Mouse (Mus musculus) testis, postnatal 10 days (tissue): ENCODE data around the gene Izumo4.

ENCODE experiments used
- DNase-seq: peaks from one replicate; pipeline ENCODE4 v3.0.0; 2021; ENCODE audit warnings: low spot score

The Izumo4 gene

DNA sequence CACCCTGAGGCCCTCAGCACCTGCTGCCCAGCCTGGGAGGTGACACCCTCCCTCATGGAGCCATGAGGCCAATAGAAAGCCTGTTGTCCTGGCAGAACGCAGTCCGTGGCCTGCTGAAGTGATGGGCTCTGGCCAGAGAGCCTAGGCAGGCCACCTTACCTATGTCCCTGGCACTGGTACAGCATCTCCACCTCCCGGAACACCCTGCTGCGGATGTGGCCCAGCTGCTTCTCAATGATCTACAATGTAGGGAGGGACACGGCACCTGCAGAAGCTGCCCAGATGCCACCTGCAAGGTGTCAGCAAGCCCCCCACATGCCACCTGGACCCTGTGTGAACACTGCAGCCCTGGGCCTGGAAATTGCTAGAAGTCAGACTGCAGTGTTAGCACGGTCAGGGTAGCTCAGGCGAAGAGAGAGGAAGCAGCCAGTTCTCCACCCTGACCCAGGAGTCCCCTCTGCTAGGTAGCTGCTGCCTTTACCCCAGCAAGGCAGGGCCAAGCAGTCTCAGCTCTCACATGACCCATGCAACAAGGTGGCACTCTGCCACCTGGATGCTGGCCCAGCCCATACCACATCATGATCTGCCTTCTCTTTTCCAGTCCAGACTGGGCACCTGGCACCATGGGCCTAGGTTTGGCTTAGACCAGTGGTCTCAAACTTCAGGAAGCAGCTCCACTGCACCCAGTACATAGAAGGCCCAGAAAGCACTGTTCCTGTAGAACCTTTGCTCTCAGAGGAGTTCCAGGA, 32.1 kb upstream of the Izumo4 start:
- DNase-seq, result no peak

DNA sequence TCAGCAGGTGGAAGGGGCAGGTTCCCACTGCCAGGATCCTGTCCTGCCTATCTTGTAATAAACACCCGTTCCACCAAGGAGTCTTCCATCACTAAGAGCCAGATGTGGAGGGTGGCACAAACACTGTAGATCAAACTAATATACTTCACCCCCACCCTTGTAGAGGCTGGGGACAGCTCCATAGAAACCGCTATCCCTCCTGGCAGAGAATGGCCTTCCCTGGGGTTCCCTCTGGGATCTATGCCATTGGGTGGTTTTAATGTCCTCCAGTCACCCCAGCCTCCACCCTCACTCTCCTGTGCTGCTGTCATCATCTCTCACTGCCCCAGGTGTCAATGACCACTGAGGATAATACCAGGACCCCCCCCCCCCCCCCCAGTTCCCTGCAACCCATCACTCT, 31.5 kb upstream of the Izumo4 start:
- no peak for DNase-seq

DNA sequence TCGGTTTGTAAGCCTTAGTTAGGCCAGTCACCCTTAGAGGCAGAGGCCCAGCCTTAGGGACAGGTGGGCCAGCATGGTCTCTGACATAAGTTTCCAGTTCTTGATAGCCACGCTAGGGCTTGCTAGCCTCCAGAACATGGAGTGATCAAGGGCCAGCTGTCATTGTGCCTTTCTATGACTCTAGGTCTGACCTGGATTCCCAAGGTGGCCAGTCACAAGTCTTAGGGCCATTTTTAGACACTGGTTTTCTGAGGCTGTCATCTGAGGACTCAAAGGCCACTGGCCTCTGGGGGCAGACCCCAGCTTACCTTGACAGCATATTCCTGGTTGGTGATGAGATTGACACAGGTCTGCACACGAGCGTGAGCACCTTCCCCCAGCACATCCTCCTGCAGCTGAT, 30.7 kb upstream of the Izumo4 start:
- no peak for DNase-seq

DNA sequence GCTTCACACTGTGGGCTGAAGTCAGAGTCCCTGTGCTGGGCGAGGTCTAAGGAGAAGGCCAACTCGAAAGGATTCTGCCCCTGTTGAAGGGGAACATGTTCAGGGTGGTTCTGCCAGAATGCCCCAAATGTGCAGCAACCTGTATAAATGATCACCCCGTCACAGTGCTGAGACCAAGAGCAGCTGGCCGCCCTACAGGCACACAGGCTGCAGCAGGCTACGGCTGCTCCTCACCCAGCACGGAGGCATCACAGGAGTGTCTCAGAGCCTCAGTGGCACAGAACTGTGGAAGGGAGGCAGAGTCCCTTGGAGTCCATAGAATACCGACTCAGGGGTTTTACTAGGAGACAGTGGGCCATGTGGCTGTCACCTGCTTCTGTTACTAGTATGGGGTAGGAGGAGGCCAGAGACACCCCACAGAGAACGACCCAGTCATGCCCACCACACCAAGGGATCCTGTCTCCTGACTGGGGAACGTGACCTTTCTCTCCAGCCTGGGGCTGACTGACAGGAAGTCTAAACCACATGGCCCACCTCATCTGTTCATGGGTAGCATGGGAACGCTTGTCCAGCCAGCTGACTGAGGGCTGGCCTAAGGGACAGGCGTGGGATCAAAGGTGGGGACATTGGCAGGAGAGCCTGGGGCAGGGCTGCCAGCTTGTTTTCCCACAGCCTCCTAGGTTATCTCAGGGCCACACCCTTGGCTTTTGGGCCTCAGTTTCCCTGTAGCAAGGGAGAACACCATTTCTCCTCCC, 29.9 kb upstream of the Izumo4 start:
- DNase-seq, result no peak

DNA sequence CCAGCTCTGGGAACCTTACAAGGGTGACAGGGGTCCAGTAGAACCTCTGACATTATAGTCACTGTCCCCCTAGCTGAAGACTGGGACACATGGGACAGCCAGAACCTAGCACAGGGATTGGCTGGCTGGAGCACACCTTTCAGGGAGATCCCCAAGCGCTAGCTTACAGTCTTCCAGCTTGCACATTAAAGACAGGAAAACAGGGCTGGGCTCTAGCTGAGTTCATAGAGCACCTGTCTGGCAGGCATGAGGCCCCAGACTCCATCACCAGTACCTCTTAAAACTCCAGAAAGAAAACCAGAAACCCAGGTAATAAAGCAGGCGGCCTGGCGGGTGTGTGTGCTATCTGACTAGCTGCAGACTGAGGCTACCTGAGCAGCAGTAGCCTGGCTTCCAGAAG, 28.3 kb upstream of the Izumo4 start:
- DNase-seq, result no peak

DNA sequence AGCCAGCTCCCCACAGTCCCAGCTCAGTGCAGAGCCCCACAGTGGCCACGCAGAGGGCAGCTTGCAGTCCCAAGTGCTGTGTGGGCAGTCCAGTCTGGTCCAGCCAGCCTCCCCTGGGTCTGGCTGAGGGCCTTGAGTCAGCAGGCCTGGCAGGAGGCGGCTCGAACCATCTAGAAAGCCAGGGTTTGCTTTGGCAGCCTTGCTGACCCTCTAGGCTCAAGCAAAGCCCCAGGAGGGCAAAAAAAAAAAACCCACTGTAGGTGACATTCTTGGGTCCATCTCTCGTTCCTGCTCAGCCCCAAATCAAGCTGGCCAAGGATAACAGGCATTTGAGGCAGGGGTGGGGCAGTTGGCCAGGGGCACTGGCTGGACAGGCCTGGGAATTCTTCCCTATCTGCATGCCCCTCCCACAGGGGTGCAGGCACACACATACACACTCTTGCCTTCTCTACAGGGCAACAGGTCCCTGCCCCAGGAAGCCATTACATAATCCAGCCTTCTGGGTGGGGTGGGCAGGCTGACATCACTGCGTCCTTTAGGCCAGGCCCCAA, 27.7 kb upstream of the Izumo4 start:
- DNase-seq, result no peak

DNA sequence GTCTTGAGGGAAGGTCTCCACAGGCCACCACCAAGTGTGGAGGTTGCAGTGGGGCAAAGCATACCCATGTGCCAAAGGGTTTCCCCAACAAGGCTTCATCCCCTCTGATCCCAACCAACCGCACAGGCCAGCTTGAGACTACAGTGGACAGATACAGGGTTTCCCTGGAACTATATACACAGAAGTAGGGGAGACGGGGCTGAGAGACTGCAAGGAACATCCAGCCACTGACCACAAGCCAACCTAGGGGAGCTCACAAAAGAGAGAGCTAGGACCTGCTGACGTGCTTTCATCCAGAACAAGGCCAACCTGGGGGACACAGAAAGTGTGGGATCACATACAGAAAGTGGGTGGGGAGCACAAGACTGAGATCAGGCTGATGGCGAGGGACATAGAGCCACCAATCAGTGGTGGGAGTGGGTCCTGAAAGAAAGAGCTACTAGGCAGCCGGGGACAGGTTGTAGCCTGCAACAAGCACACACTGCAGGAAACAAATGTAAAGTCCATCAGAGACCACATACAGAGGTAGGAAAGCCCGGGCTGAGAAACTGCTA, 27.1 kb upstream of the Izumo4 start:
- DNase-seq, result no peak

DNA sequence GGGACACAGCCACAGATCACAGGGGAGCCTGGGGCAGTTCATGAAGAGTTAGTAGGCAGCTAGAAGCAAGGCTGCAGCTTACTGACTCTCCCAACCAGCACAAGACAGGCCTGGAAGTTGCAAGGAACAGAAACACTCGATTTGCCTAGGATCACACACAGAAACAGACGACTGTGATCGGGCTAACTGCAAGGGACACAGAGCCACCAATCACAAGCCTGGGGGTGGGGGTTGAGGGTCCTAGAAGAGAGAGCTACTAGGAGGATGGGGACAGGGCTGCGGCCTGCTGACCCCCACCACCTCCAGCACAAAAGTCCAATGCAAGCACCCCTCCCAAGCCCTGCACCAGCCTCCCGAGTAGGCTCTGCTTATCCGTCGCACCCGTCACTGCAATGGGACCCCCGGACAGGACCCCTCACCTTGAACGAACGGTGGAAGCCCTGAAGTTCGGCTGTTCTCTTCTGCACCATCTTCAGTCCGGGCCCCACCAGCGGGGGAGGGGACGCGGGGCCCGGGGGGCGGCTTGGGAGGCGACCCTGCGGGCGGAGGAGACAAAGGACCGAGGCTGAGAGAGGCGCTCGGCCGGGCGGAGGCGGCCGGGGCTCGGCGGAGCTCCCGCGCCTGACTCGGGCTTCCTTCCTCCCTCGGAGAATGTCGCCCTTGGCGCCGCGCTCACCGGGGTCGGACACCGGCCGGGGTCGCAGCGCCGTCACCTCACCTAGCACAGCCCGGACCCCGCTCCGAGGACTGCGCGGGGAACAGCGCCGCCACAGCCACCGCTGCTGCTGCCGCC, 26.4 kb upstream of the Izumo4 start:
- DNase-seq, result no peak

DNA sequence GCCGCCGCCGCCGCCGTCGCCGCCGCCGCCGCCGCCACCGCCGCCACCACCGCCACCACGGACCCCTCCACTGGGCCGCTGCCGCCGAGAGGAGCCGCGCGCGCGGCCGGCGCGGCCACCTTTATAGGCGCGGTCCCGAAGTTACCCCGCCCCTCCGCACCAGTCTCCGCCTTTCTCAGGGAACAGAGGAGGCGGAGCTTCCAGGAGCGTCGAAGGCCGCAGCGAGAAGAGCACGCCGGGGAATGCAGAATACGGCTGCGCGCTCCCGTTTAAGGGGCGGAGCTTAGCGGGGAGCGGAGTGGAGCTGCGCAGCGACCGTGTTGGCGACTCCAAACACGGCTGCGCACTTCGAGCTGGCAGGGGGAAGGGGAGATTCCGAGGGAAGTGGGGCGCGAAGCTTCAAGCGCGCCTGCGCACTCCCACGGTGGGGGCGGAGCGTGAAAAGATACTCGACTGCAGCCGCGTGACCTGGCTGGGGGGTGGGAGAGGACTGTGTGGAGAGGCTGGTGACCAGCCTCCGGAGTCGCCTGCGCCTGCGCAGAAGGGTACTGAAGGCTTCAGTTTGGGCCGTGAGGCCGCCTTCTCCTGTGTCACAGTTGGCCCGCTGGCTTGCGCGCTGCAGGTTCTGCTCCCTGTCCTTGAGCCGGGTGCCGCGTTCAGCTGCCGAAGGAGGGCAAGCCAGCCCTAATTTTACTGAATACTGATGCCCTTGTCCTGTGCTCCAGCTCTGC, 25.6 kb upstream of the Izumo4 start:
- peak; percentile 100 for DNase-seq

DNA sequence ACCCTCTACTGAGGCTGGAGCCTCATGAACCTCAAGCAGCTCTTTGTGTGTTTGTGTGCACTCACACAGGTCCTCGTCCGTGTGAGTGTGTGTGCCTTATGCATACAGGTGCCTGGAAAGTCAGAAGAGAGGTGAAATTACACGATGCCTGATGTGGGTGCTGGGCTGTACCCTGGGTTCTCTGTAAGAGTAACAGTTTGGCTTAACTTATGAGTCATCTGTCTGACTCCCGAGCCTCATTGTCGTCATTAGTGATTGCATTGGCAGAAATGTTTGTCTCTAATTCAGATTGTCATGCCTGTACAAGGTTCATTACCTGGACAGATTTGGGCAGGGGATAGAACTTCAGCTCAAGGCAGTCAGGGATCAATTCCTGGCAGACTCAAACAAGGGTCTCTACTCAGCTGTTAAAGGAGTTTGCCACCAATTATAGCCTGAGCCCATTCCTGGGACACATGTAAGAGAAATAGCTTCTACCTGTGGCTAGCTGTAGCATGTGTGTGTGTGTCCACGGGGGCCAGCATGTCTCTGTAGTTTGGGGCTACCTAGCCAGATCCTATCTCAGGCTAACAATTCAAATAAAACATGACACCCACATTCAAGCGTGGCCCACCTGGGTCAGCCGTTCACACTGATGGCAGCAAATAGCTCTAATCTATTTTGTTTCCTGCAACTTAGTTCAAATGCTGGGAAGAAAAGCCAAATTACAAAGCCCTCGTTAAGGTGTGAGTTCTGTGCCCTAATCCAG, 24.7 kb upstream of the Izumo4 start:
- DNase-seq, result no peak

DNA sequence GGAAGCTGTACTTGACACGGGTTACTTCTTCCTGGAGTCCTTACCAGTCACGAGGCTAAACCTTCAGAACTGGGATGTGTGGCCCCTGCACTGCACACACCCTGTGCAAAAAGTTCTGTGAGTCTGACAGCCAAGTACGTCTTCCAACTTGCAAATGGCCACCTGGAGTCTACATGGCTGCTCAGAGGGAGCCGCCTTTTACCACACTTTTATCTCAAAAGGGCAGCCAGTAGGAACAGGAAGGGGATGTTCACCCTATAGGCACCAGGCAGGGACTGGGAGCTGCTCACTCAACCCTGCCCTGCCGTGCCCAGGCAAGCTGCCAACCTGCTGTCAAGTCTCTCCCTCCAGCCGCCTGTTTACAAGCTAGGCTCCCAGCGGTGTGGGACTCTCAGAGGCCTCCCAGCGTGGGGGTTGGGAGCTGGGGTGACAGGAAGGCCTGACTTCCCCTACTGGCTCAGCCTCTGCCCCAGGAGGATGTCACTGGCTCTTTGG, 24.0 kb upstream of the Izumo4 start, which contains the start of gene Mknk2:
Gene Mknk2, minus strand, starts transcription at position 171 of the 495 bp plus-strand sequence.
- peak; percentile 90 for DNase-seq

DNA sequence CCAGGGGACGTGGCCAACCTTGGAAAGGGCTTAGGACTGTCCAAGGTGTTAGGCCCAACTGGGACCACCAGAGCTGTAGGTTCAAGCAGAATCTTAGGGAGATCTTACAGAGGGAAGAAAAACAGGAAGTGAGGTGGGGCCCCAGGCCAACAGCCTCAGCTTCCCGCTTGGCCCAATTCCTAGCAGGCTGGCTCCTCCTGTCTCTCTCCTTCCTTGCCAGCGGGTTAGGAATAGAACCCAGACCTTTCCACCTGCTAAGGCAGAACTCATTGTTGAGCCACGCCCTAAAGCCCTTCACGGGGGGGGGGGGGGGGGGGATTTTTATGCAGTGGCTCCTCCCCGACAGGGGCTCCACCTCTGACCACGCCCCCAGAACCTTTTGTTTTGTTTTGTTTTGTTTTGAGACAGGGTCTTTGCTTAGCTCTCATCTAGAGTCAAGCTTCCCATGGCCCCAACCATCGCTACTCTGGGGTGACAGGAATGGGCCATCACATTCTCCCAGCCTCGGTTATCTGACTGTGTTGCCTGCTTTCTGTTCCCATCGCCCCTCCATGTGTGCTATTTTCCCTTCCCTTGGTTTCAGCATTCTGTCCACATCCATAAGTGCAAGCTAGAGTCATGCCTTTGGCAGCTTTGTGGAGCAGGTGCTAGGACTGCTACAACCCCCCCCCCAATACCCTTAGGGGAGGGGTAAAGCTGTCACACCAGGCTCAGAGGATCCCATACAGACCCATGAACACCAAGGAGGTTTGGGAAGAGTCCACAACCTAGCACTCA, 23.2 kb upstream of the Izumo4 start:
- DNase-seq, result no peak

DNA sequence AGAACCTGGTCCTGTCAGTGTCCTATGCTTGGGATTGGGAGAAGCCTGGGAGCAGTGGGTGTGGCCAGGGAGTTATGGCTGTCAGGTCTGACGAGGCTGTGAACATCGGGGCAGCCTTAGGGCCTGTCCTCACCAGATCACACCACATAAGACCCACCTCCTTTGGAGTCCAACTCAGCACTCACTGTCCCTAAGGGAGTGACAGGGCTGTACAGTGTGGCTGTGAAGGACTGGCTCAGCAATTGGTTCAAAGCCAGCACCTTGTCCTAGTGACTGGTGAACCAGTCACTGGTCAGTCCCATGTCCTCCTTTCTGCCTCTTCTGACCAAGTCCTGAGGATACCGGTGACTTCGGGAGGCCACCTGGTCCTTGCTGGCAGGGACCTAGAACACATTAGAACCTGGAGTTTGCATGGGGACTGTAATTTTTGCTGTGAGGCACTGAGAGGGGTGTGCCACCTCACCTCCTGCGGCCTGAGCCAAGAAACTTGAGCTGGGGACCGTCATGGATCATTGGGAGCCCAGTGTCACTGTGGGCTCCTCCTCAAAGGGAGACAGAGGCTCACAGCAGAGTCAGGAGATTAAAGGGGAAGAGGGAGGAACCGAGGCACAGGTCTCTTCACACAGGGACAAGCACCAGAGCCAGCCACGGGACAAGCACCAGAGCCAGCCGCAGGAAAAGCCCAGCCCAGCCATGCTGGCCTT, 22.3 kb upstream of the Izumo4 start:
- DNase-seq, result no peak

DNA sequence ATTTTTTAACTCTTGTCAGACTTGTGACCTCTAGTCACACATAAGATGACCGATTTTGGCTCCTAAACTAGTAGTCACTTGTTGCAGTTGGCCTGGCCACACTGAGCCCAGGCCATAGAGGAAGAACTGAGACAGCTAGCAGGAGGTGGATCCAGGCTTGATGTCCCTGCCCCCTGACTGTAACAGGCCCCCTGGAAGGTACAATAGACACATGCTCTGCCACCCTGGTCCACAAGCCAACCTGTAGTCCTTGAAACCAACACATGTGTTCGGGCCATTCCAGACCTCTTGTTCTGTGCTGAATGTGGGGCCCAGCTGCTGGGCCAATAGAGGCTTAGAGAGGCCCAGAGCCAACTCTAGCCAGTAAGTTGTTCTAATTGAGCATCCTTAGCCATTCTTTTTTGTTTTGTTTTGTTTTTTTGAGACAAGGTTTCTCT, 21.7 kb upstream of the Izumo4 start:
- no peak for DNase-seq

DNA sequence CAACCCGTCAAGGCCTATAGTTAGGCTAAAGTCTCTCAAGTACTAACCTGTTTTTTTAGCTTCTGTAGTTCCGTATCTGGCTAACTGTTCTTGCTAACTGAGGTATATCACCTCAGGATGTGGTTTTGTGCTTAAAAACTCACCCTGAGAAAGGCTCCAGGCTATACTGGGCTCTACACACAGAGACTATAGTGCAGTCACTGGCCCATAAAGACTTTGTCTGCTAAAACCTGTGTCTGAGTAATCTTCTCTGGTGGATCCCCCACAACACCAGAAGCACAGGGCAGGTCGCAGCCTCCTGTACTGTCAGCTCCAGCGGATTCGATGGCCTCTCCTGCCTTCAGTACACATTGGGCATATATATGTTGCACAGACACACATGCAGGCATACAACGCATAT, 20.0 kb upstream of the Izumo4 start:
- no peak for DNase-seq

DNA sequence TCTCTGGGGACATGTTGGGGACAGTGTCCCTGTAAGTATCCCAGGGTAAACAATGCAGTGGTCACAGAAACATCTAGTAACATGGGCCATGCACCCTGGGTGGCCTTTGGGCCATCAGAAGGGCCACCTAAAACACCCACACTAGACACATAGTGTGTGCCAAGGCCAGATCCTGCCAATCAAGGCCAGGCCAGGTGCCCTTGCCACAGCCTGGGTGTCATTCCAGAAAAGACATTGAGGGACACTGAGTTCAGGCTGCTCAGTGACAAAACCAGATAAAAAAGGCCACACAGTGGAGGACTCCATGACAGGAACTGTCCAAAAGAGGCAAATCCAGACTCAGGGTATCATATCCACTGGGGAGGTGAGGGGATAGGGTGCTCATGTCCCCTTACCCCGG, 18.3 kb upstream of the Izumo4 start:
- DNase-seq, result no peak

DNA sequence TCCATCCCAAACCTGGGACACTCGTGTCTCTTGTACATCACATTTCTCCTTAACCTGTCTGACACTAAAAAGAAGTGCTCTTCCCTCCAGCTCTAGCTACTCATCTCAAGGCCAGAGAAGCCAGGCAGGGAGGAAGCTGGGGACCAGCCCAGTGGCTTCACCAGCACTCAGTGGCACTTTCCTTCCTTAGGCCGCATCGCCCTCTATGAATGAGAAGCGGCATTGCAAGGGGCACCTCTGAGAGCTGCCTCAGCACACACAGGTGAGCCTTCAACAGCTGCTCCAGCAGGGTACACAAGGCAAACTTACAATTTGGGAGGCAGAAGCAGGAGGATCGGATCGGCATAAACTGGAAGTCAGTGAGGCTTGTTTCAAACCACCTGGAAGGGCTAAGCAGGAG, 17.8 kb upstream of the Izumo4 start:
- DNase-seq, result peak; percentile 73

DNA sequence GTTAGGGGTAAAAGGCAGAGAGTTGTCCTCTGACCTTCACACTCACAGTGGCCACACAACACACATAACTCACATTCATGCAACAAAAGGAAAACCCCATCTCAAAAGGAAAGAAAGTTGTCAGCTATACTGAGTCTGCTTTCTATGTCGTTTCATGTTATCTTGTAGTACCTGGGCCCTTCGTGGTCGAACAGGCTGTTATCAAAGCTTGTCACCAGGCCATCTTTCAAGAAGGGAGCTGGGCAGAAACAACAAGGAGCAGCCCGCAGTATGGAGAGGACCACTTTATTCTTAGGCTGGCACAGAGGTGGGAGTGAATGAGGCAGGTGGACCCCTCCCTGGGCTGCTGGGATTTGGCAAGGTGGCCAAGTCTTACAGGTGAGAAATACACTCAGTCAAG, 17.0 kb upstream of the Izumo4 start:
- no peak for DNase-seq

DNA sequence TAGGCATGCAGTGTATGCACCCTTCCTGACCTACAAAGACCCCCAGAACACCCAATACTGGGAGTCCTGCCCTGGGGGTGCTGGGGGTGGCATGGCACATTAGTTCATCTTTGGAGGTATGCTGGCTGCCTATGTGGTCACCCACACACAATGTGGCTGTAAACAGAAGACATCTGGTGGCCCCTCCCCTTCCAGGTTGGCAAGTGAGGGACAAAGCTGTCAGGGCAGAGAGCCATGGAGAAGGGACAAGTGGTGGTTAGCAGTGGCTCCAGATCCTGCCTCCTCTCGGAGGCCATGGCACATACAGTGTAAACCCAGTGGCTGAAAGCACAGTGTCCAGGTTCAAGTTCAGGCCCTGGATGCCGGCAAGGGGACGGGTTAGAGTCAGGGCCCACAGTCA, 15.4 kb upstream of the Izumo4 start:
- DNase-seq, result no peak
